Mouse (Mus musculus) liver, adult 2 months (tissue): ENCODE measurements at regions not wholly inside any gene's neighbourhood (a gene's known extent, or its start where the extent isn't known, plus 50 kb on each side); places are given as distances from the start of the nearest gene placed in this dataset.

Experiments used
- CTCF ChIP-seq: fragments of 200-500 bp; IDR thresholded peaks from 2 replicates; pipeline ENCODE4 v1.5.1; 2011; ENCODE audit warnings: low read depth, low read length, control low read depth
- POLR2A ChIP-seq: fragments of 200-500 bp; IDR thresholded peaks from 2 replicates; pipeline ENCODE4 v1.6.1; 2011; ENCODE audit warnings: low read length, control low read depth; ENCODE audit not compliant: insufficient read depth; ENCODE audit errors: extremely low read depth

- TF ChIP-seq POLR2A (no peak), CTCF (no peak)
These were observed 206.7 kb upstream of the Pitrm1 start for GRCm38 (mm10) chr13:6341102-6341737.
